ENCODE assay signal across 7 mouse cellular contexts in the genomic region with DNA sequence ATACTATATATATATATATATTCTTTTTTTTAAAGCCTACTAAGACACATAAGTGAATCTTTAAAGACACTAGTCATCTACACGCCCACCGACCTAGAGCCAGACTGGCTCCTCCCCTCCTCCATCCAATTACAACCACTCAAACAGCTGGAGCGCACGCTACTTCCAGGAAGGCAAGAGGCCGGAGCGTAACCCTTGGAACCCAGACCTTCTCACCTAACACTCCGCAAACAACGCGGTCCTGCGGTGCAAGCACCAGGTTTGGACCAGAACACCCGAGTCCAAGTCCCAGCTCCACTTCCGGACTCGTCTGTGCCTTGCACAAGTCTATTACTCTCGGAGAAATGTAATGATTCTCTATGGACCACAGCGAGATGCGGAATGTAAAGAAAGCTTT. TPM values are rescaled to one million over a fixed set of nuclear protein-coding genes. Genes with fewer than 3 reads are reported as not detected.
DNase-seq lines count a peak whose midpoint lies in the region; ATAC-seq and TF ChIP-seq lines count a peak whose summit lies in the region.

No protein-coding gene starts in this region.

- DNase-seq in testis, postnatal 14 days (ENCODE audit: low spot score) = no peak

- no peaks in the 10 kb centered on the region for H3K27me3 ChIP-seq in testis, adult 2 months (ENCODE audit: control insufficient read depth, insufficient read depth, low read length)
- H3K27me3 ChIP-seq in forebrain, embryonic 16.5 days (replicated peaks; ENCODE audit: control insufficient read depth, insufficient read depth, low read length) = peaks cover 3% of the 10 kb centered on the region; the same call in 1 of the 2 replicates
- H3K27me3 ChIP-seq in intestine, embryonic 15.5 days (replicated peaks) = no peaks in the 10 kb centered on the region
- H3K27me3 ChIP-seq in liver, embryonic 16.5 days (ENCODE audit: control insufficient read depth, insufficient read depth, low read depth, low read length) = peaks cover 27% of the 10 kb centered on the region
- no peaks in the 10 kb centered on the region for H3K27me3 ChIP-seq in small intestine, adult 2 months (ENCODE audit: control insufficient read depth, insufficient read depth, low read length)

- H3K4me1 ChIP-seq in testis, adult 2 months (ENCODE audit: control insufficient read depth, insufficient read depth, low read length) = peaks cover 3% of the 10 kb centered on the region
- peaks cover 3% of the 10 kb centered on the region; the same call in 1 of the 2 replicates for H3K4me1 ChIP-seq in bone marrow, adult 2 months (ENCODE audit: control insufficient read depth, insufficient read depth, low read length)
- peaks cover 14% of the 10 kb centered on the region for H3K4me1 ChIP-seq in forebrain, embryonic 16.5 days (replicated peaks; ENCODE audit: control insufficient read depth, insufficient read depth, low read length)
- peaks cover 9% of the 10 kb centered on the region for H3K4me1 ChIP-seq in intestine, embryonic 15.5 days (replicated peaks)
- peaks cover 20% of the 10 kb centered on the region for H3K4me1 ChIP-seq in liver, embryonic 16.5 days (ENCODE audit: control insufficient read depth, low read depth, low read length)
- no peaks in the 10 kb centered on the region for H3K4me1 ChIP-seq in small intestine, adult 2 months (ENCODE audit: control insufficient read depth, insufficient read depth, insufficient read length, low read length)

- peaks cover 1% of the 10 kb centered on the region for H3K36me3 ChIP-seq in testis, adult 2 months (ENCODE audit: control insufficient read depth, insufficient read depth, low read length)
- H3K36me3 ChIP-seq in forebrain, embryonic 16.5 days (ENCODE audit: control insufficient read depth, insufficient read depth) = no peaks in the 10 kb centered on the region
- H3K36me3 ChIP-seq in intestine, embryonic 15.5 days = no peaks in the 10 kb centered on the region
- no peaks in the 10 kb centered on the region for H3K36me3 ChIP-seq in liver, embryonic 16.5 days (ENCODE audit: control insufficient read depth, insufficient read depth)
- no peaks in the 10 kb centered on the region for H3K36me3 ChIP-seq in small intestine, adult 2 months (ENCODE audit: control insufficient read depth, insufficient read depth, low read length)

- TF ChIP-seq CTCF in testis, adult 2 months (IDR thresholded peaks at IDR 0.05; ENCODE audit: control insufficient read depth, insufficient read depth, insufficient replicate concordance, low read depth, low read length) = no peak
- no peak for TF ChIP-seq CTCF in bone marrow, adult 2 months (IDR thresholded peaks at IDR 0.05; ENCODE audit: control insufficient read depth, insufficient read depth, low read length)
- TF ChIP-seq CTCF in small intestine, adult 2 months (IDR thresholded peaks at IDR 0.05; ENCODE audit: extremely low read depth, insufficient read length, insufficient replicate concordance, low read depth, low read length) = no peak

- no peak for TF ChIP-seq POLR2A in testis, adult 2 months (IDR thresholded peaks at IDR 0.05; ENCODE audit: control insufficient read depth, low read depth, low read length)
- no peak for TF ChIP-seq POLR2A in bone marrow, adult 2 months (IDR thresholded peaks at IDR 0.05; ENCODE audit: borderline replicate concordance, control insufficient read depth, low read depth, low read length)
- no peak for TF ChIP-seq POLR2A in small intestine, adult 2 months (IDR thresholded peaks at IDR 0.05; ENCODE audit: low read depth, low read length)

- H3K4me2 ChIP-seq in forebrain, embryonic 16.5 days (ENCODE audit: low read length) = peak overlapping the region; percentile 73
- peak overlapping the region; percentile 58 for H3K4me2 ChIP-seq in intestine, embryonic 15.5 days (replicated peaks)
- H3K4me2 ChIP-seq in liver, embryonic 16.5 days (ENCODE audit: low read depth, low read length) = peak overlapping the region; percentile 100

- H3K27ac ChIP-seq in testis, adult 2 months (ENCODE audit: control insufficient read depth, insufficient read depth, low read depth, low read length) = peak overlapping the region; percentile 90
- peak overlapping the region; percentile 96 for H3K27ac ChIP-seq in bone marrow, adult 2 months (ENCODE audit: control insufficient read depth, insufficient read depth, low read depth, low read length, poor library complexity)
- peak overlapping the region; percentile 84 for H3K27ac ChIP-seq in forebrain, embryonic 16.5 days (ENCODE audit: low read length)
- H3K27ac ChIP-seq in intestine, embryonic 15.5 days = peak overlapping the region; percentile 85
- H3K27ac ChIP-seq in liver, embryonic 16.5 days (ENCODE audit: low read length) = peak overlapping the region; percentile 87
- H3K27ac ChIP-seq in small intestine, adult 2 months (ENCODE audit: insufficient read depth, low read depth, low read length) = peak overlapping the region; percentile 70

- H3K4me3 ChIP-seq in testis, adult 2 months (ENCODE audit: control insufficient read depth, low read depth, low read length) = peak overlapping the region; percentile 89
- H3K4me3 ChIP-seq in bone marrow, adult 2 months (replicated peaks; ENCODE audit: control insufficient read depth, low read depth, low read length) = peak overlapping the region; percentile 85
- H3K4me3 ChIP-seq in forebrain, embryonic 16.5 days (replicated peaks; ENCODE audit: low read length) = peak overlapping the region; percentile 98
- peak overlapping the region; percentile 68 for H3K4me3 ChIP-seq in intestine, embryonic 15.5 days (replicated peaks)
- peak overlapping the region; percentile 95 for H3K4me3 ChIP-seq in liver, embryonic 16.5 days (ENCODE audit: low read depth, low read length)
- peak overlapping the region; percentile 92 for H3K4me3 ChIP-seq in small intestine, adult 2 months (ENCODE audit: low read depth, low read length)

- H3K9me3 ChIP-seq in forebrain, embryonic 16.5 days (ENCODE audit: control insufficient read depth, low read length) = no peaks in the 10 kb centered on the region
- H3K9me3 ChIP-seq in intestine, embryonic 15.5 days = no peaks in the 10 kb centered on the region
- H3K9me3 ChIP-seq in liver, embryonic 16.5 days (replicated peaks; ENCODE audit: control insufficient read depth, low read length) = no peaks in the 10 kb centered on the region

- ATAC-seq in forebrain, embryonic 16.5 days = peak; percentile 5
- ATAC-seq in intestine, embryonic 15.5 days = peak; percentile 13
- ATAC-seq in liver, embryonic 16.5 days (ENCODE audit: low read depth) = no peak

- under 1% methylated on average over 16 of the region's 16 CpGs for WGBS in bone marrow, adult 2 months
- WGBS in forebrain, embryonic 16.5 days = under 1% methylated on average over 16 of the region's 16 CpGs
- WGBS in intestine, embryonic 15.5 days = under 1% methylated on average over 16 of the region's 16 CpGs
- under 1% methylated on average over 16 of the region's 16 CpGs for WGBS in liver, embryonic 16.5 days (ENCODE audit: insufficient replicate concordance)
- under 1% methylated on average over 16 of the region's 16 CpGs for WGBS in small intestine, adult 2 months

- H3K9ac ChIP-seq in forebrain, embryonic 16.5 days (replicated peaks; ENCODE audit: low read depth, low read length) = peak overlapping the region; percentile 83
- peak overlapping the region; percentile 66 for H3K9ac ChIP-seq in intestine, embryonic 15.5 days
- H3K9ac ChIP-seq in liver, embryonic 16.5 days (ENCODE audit: low read depth, low read length) = peak overlapping the region; percentile 88

RNA-seq across cellular contexts. Expression of gene Mms19, which starts 0.5 kb away (rescaled TPM):
- polyA plus RNA-seq in testis, adult 2 months (2012; rRNA removed) = 45.8 and 46.5 TPM in 2 replicates
- 28.0 and 45.8 TPM in 2 replicates for polyA plus RNA-seq in bone marrow, adult 2 months (2011; ENCODE audit: insufficient read depth, insufficient read length, low replicate concordance, missing spikeins)
- 35.0 and 39.4 TPM in 2 replicates for polyA plus RNA-seq in forebrain, embryonic 16.5 days (2015; fragmentation: Nextera tagmentation; extraction: Ambion mirVana)
- 26.5 and 26.8 TPM in 2 replicates for polyA plus RNA-seq in intestine, embryonic 15.5 days (2015; fragmentation: Nextera tagmentation; extraction: Ambion mirVana)
- polyA plus RNA-seq in liver, embryonic 16.5 days (2015; fragmentation: Nextera tagmentation; extraction: Ambion mirVana) = 10.1 and 11.1 TPM in 2 replicates
- polyA plus RNA-seq in small intestine, adult 2 months (2012; rRNA removed) = 17.4 and 33.0 TPM in 2 replicates

RNA-seq across cellular contexts. Expression of gene Ubtd1, which starts 1.1 kb away (rescaled TPM):
- polyA plus RNA-seq in testis, adult 2 months (2012; rRNA removed) = 282 and 310 TPM in 2 replicates
- 6.0 and 10.2 TPM in 2 replicates for polyA plus RNA-seq in bone marrow, adult 2 months (2011; ENCODE audit: insufficient read depth, insufficient read length, low replicate concordance, missing spikeins)
- polyA plus RNA-seq in forebrain, embryonic 16.5 days (2015; fragmentation: Nextera tagmentation; extraction: Ambion mirVana) = 8.0 and 8.7 TPM in 2 replicates
- 12.2 and 12.4 TPM in 2 replicates for polyA plus RNA-seq in intestine, embryonic 15.5 days (2015; fragmentation: Nextera tagmentation; extraction: Ambion mirVana)
- 4.2 and 4.9 TPM in 2 replicates for polyA plus RNA-seq in liver, embryonic 16.5 days (2015; fragmentation: Nextera tagmentation; extraction: Ambion mirVana)
- 9.0 and 10.8 TPM in 2 replicates for polyA plus RNA-seq in small intestine, adult 2 months (2012; rRNA removed)

RNA-seq across cellular contexts. Expression of gene Zdhhc16, which starts 47.1 kb away (rescaled TPM):
- 34.8 and 44.9 TPM in 2 replicates for polyA plus RNA-seq in testis, adult 2 months (2012; rRNA removed)
- polyA plus RNA-seq in bone marrow, adult 2 months (2011; ENCODE audit: insufficient read depth, insufficient read length, low replicate concordance, missing spikeins) = 27.4 and 59.8 TPM in 2 replicates
- polyA plus RNA-seq in forebrain, embryonic 16.5 days (2015; fragmentation: Nextera tagmentation; extraction: Ambion mirVana) = 90.2 and 99.3 TPM in 2 replicates
- 67.1 and 71.9 TPM in 2 replicates for polyA plus RNA-seq in intestine, embryonic 15.5 days (2015; fragmentation: Nextera tagmentation; extraction: Ambion mirVana)
- polyA plus RNA-seq in liver, embryonic 16.5 days (2015; fragmentation: Nextera tagmentation; extraction: Ambion mirVana) = 32.1 and 32.5 TPM in 2 replicates
- 27.5 and 42.0 TPM in 2 replicates for polyA plus RNA-seq in small intestine, adult 2 months (2012; rRNA removed)

RNA-seq across cellular contexts. Expression of gene Exosc1, which starts 47.2 kb away (rescaled TPM):
- 27.5 and 28.5 TPM in 2 replicates for polyA plus RNA-seq in testis, adult 2 months (2012; rRNA removed)
- polyA plus RNA-seq in bone marrow, adult 2 months (2011; ENCODE audit: insufficient read depth, insufficient read length, low replicate concordance, missing spikeins) = 16.4 and 24.6 TPM in 2 replicates
- polyA plus RNA-seq in forebrain, embryonic 16.5 days (2015; fragmentation: Nextera tagmentation; extraction: Ambion mirVana) = 71.0 and 72.3 TPM in 2 replicates
- 65.4 and 72.5 TPM in 2 replicates for polyA plus RNA-seq in intestine, embryonic 15.5 days (2015; fragmentation: Nextera tagmentation; extraction: Ambion mirVana)
- polyA plus RNA-seq in liver, embryonic 16.5 days (2015; fragmentation: Nextera tagmentation; extraction: Ambion mirVana) = 25.4 and 27.3 TPM in 2 replicates
- polyA plus RNA-seq in small intestine, adult 2 months (2012; rRNA removed) = 4.7 and 5.9 TPM in 2 replicates

RNA-seq across cellular contexts. Expression of gene Ankrd2, which starts 55.4 kb away (rescaled TPM):
- polyA plus RNA-seq in testis, adult 2 months (2012; rRNA removed) = 0.62 and 0.63 TPM in 2 replicates
- not detected in 2 replicates for polyA plus RNA-seq in bone marrow, adult 2 months (2011; ENCODE audit: insufficient read depth, insufficient read length, low replicate concordance, missing spikeins)
- polyA plus RNA-seq in forebrain, embryonic 16.5 days (2015; fragmentation: Nextera tagmentation; extraction: Ambion mirVana) = 0.30 and 0.51 TPM in 2 replicates
- polyA plus RNA-seq in intestine, embryonic 15.5 days (2015; fragmentation: Nextera tagmentation; extraction: Ambion mirVana) = 0.18 TPM in 1 of 2 replicates, not detected in the other
- polyA plus RNA-seq in liver, embryonic 16.5 days (2015; fragmentation: Nextera tagmentation; extraction: Ambion mirVana) = 0.07 and 0.15 TPM in 2 replicates
- polyA plus RNA-seq in small intestine, adult 2 months (2012; rRNA removed) = not detected in 2 replicates

Comparison
In these comparisons a context has a peak if more than half of its experiments do, and no peak if none do; other contexts are left out.
1. RNA of gene Ubtd1, which starts 1.1 kb away (polyA plus RNA-seq): 282 to 310 TPM in testis, adult 2 months; 12.2 to 12.4 TPM in intestine, embryonic 15.5 days, 9.0 to 10.8 TPM in small intestine, adult 2 months, 6.0 to 10.2 TPM in bone marrow, adult 2 months, 8.0 to 8.7 TPM in forebrain, embryonic 16.5 days and 4.2 to 4.9 TPM in liver, embryonic 16.5 days; every median in the first group is over 10 times any median in the second.
2. Peak in every context shown above with its lines, with median percentiles within 50 percentile points of each other: H3K27ac ChIP-seq, H3K4me3 ChIP-seq, H3K4me2 ChIP-seq and H3K9ac ChIP-seq.